Mouse (Mus musculus) cerebellum, adult (tissue): Measurements from ENCODE around the gene Slc8a2.

Experiments used
- ATAC-seq: cut with Nextera tagmentation; 2 replicates; pipeline ENCODE4 v1.9.2; 2017; ENCODE audit warnings: mild to moderate bottlenecking, moderate library complexity, mixed read lengths; ENCODE audit not compliant: insufficient number of reproducible peaks, low FRiP score, low TSS enrichment

The Slc8a2 gene

DNA sequence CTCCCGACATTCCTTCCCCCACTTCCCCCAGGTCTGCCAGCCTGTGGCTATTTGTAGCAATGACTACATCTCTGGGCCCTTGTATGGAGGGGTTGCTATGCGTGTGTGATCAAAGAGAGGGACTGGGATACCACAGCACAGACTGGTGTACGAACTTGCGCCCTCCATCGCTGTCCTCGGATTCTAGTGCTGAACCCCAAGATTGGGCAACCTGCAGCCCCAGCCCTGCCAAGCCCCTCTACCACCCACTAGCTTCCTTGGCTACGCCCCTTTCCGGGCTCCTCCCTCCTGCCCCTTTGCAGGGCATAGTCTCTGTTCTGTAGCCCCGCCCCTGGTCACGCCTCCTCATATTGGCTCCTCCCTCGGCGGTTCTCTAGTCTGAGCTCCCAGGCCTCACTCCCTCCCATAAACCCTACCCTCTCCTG, at the start of gene Slc8a2:
Gene Slc8a2 (plus strand): TSS at position 406 of the 425 bp plus-strand sequence.
- ATAC-seq = peak; percentile 73

DNA sequence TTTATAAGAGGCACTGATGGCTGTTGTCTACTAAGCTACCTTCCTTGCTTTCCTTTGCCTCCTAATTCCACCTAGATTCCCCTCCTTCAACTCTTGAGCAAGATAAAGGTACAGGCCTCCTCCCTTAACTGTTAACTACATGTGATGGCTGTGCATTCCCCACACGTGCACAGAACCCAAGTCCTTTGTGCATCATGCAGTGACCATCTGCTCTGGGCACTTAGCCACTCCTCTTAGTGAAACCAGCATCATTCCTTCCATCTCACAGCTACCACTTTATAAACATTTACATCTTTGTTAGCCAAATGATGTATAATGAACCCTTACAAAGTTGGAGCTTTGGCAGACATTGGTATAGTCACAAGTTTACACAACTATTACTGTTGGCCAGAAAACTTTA, 49.7 kb upstream of the Slc8a2 start:
- no peak for ATAC-seq

DNA sequence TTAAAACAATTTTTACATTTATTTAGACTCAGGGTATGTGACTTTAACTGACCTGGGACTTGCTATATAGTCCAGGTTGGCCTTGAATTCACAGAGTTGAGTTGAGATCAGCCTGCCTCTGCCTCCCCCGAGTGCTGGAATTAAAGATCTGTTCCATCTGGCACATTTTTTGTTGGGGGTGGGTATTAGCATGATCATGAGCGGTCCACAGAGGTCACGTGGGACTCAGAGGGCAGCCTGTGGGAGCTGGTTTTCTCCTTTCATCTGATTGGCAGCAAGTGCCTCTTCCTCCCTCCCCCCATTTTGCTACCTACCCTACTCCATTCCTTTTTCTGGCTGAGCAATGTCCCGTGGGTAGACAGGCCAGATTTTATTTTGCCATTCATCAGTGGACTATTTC, 49.0 kb upstream of the Slc8a2 start:
- ATAC-seq = no peak

DNA sequence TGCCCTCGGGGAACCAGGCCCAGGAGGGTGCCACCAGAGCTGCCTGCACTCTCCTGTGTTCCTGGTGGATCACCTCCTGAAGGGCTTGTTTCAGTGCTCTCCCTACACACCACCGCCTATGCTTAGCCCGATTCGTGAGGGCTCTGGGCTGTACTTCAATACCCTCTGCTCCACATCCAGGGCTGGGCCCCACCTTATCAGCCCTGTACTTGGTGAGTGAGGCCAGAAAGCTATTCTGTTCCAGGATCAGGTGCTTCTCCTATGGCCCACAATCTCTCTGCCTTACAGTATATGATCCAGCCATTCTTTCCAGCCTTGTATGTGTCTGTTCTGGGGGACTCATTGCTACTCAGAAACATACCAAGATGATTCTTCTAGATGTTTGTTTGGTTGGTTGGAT, 46.3 kb upstream of the Slc8a2 start:
- ATAC-seq = no peak

DNA sequence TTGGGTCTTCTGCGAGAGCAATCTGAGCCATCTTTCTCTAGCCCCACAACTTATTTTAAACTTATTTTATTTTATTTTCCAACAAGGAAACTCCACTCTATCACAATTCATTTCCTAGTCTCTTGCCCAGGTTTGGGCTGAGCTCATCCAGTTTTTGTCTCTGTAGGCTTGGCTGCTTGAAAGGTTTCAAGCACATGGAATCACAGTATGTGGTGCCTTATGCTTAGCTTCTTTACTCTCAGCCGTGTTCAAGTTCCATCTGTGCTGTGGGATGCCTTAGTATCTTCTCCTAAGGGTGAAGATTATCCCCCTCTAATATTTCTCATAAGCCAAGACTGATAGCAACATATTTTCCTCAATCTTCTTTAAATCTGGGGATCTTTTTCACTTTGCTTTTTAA, 42.0 kb upstream of the Slc8a2 start:
- peak; percentile 36; the same call in 1 of the 2 replicates for ATAC-seq

DNA sequence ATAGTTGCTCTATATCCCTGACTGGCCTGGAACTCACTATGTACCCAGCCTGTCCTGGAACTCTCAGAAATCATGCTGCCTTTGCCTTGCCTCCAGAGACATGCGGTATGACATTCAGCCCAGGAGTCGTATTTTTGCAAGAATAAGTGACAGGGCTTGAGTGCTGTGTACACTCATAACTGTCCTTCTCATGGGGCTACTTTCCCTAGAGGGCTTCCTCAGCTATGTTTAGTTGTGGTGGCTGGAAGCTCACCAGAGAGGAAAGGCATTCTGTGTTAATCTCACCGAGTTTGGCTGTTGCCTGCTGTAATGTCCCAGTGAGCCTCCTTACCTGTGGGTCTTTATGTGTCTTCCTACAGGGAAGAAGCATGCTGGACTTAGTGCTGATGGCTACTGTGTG, 35.0 kb upstream of the Slc8a2 start:
- no peak for ATAC-seq

DNA sequence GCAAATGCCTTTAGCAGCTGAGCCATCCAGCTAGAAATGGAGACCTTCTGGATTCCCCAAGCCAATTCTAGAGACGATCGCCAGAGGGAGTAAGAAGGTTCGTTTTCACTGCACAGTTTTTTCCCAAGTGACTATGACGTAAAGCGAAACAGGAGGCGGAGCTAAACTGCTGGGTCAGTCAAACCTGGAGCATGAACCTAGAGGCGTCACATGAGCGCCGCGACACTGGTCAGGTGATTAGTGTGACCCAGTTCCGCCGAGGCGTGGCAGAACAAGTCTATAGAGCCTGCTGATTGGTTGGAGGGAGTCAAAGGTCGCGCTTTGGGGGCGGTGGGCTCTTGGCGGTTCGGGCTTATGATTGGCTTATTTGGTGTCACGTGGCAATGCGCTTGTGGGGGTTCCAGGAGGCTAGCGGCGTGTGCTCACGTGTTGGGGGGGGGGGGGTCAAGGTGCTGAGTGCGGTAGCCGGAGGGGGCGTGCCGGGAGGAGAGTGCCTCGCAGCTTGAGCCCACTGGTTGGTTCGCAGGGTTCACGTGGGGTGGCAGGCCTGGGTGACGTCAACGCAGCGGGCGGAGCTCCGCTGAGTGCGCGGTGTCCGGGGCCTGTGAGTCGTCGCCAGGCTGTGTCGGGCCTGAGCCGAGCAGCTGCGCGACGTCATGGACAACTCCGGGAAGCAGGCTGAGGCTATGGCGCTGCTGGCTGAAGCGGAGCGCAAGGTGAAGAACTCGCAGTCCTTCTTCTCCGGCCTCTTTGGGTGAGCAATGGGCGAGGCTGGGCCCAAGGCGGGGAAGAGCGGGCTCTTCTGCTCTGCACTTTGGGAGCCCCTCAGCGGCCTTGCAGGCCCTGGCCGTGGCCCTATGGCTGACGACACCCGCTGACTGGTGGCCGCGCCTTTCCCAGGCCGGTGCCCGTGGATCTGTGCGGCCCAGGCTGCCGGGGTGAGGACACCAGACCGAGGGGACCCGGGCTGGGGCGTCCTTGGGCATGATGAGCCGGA, 31.3 kb upstream of the Slc8a2 start, which contains the start of gene Napa:
Gene Napa (plus strand): TSS at position 438 of the 997 bp plus-strand sequence.
- peak; percentile 91 for ATAC-seq

DNA sequence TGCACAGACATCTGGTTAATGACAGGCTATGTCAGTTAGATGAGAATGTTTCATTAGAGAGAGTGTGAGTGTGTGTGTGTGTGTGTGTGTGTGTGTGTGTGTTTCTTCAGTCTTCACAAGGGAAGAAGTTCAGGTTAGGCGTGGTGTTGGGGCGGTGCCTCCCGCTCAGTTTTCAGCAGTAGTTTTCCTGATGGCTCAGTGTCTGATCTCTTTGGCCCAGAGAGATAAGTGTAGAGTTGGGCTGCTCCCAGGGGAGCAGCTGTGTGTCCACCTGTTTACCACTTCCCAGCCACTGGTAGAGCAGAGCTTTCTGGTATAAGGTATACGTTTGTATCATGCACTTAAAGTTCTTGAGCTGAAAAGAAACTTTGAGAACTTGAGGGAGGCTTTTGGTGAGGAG, 29.7 kb upstream of the Slc8a2 start:
- ATAC-seq = no peak

DNA sequence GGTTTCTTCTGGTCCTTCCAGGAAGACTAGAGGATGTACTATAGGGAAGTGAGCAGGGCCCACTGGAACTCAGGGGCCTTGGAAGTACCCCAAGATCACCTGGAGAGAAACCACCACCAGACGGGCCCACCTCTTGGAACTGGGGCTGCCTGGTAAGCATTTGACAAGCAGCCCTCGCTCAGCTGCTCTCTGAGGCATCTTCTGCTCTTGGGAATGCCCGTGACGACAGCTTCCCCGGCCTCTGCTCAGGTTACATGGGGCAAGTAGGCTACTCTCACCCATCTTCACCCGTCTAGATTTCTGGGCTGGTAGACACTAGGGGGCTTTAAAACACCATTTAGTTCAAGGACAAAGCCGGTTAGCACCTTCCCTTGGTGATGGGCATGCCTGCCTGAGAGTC, 28.5 kb upstream of the Slc8a2 start:
- no peak for ATAC-seq

DNA sequence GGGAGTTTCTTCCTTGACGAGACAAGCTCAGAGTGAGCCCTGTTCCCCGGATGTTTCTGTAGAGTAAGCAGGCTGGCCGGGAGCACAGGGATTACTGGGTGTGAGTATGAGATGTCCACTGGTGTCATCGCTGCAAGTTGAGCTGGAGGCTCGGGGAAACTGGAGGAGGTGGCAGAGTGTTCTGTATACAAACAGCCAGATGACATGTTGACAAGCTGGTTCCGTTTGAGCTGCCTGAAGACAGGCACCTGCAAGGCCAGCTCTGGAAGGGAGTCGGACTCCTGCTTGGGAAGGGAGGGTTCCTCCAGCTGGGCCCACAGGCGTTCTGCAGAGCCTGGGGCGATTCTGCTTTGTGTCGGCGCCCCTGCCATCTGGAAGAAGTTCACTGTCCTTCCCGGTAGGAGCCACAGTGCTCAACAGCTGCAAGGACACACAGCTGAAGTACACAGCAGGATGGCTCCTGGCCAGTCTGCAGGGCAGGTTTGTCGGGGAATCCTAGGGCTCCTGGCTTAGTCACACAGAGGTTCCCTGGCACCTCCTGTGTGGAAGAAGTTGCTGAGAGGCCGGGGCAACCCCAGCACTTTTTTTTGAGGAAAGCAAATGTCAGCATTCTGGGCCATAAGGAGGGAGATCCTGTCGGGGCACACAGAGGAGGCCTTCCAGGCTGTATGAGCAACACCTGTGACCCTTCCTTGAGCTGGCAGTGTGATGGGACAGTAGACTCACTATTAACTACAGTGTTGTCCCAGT, 27.7 kb upstream of the Slc8a2 start:
- no peak for ATAC-seq

DNA sequence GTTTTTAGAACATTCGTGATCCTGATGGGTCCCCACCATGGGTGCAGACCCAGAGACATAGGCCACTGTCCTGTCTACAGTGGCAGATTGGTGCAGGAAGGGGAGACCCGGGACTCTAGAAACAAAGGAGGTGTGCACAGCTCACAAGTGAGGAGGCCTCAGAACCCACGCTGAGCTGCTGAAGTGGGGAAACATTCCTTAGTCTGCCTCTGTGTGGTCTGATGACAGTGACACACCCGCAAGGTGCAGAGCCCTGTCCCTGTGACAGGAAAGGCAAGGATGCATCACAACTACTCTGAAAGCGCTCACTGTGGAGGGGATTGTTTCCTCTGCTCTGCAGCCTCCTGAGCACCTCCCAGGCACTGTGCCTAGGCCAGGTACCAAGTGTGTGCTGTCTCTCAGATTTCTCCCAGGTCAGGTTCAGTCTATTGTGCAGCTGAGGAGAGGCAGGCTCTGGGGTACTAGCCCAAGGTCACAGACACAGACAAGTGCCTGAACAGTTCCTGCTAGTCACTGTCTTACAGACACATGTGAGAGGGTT, 26.9 kb upstream of the Slc8a2 start:
- ATAC-seq = no peak

DNA sequence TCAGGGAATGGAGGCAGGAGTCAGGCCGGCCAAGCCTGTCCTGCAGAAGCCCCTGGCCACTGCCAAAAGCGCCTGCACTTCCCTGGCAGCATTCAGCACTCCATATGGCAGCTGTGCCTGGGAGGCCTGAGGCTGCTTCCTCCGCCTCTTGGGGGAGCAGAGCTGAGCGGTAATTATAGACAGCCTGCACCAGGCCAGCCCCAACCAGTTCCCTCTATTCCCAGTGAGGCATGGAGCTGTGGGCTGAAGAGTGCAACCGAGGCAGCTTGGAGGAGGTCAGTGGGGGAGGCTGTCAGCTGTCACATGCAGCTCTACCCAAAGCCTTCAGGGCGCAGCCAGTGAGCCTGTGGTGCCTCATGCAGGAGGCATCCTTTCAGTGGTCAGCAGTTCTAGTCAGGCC, 25.9 kb upstream of the Slc8a2 start:
- peak; percentile 88 for ATAC-seq

DNA sequence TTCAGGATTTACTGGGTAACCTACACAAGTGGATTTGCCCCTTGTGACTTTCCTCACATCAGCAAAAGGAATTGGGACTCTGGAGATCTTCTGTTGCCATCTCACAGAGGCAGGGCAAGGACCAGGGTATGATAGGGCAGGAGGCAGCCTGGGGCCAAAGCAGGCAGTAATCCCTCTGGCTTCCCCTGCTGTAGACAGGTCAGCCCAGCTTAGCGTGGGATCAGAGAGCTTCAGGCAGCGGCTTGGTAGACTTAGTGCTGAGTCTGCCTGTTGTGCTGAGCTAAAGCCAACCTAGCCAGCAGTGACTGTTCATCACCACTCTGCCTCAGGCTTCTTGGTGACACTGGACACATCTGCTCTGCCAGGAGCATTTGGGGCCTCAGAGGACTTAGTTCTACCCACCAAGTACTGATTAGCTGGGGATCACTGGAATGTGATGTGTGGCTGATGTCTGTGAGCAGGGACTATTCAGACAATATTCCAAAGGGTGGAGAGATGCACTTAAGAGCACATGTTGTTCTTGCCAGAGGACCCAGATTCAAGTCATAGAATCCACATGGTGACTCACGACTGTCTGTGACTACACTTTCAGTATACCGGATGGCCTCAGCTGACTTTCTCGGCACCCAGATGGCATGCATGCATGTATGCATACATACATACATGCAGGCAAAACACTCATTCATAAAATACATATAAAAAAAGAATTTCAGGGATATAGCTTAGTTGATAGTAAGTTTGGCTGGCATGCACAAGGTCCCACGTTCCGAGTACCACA, 24.8 kb upstream of the Slc8a2 start:
- no peak for ATAC-seq

DNA sequence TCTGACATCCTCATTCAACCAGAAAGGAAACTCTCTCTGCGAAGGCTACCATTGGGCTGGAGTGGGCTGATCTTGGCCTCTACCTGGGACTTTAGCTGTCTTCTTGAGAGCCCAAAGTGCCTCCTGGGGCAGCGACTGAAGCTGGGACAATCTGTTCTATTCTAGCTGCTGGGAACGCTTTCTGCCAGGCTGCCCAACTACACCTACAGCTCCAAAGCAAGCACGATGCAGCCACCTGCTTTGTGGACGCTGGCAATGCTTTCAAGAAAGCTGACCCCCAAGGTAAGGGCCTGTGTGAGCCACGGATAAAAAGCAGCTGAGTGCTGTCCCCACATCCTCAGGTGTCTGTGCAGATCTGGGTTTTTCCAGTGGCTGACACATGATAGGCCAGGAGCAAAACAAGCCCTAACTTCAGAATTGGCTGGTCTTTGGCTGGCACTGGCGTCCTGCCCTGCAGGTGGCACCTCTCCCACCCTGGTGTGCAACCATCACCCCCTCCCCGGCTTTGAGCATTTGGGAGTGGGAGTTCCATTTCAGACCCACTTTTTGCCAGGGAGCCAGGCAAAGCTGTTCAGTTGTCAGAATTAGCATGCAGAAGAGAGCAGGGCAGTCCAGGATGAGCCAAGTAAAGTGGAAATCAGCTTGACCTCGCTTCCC, 20.6 kb upstream of the Slc8a2 start:
- ATAC-seq = no peak

DNA sequence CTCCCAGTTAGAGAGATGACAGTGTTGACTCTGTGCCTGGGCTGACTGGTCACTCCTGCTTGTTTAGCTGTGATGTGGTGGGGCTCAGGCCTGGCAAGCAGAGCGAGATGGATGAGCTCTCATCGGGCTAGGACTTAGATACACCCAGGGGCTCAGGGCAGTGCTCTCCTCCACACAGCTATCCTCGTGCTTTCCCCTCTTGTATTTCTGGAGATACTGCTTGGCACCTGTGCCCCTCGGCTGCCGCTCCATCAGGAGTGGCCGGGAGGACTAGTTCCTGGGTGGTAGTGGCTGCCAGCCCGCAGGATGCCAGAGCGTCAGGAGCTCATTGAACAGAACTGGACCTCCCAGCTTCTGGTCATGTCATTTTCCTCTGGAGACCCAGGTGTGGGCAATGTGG, 19.5 kb upstream of the Slc8a2 start:
- no peak for ATAC-seq

DNA sequence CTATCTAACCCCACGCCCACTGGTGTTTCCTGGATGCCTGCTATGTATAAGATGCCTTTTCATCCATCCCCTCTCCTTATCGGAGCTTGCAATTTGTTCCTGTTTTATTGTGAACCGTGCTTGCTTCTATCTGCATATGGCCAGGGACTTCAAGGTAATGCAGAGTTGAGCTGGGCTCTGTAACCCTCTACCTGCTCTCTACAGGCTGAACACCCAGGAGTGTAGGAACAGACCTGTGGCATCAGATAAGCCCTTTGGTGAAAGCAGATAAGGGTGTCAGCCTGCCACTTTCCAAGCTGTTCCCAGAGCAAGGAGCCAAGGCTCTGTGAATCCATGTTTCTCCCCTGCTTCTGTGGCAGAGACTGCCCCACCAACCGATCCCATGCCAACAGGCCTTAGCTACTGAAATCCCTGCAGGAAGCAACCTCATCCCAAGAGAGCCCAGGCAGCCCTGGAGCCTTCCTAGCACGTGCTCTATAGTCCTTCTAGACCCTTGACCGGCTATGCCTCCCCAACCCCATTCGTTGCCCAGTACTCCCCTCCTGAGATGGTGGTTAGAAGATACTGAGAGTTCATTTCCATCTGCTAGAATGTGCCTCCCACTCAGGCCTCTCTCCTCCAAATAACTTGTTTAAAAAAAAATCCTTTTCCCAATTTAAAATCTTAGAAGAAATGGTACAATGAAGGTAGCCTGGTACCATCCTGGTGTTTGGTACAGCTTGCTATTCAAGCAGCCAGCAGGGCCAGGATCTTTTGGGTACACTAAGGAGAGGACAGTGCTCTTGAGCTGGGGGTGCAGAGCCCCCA, 18.1 kb upstream of the Slc8a2 start:
- no peak for ATAC-seq

DNA sequence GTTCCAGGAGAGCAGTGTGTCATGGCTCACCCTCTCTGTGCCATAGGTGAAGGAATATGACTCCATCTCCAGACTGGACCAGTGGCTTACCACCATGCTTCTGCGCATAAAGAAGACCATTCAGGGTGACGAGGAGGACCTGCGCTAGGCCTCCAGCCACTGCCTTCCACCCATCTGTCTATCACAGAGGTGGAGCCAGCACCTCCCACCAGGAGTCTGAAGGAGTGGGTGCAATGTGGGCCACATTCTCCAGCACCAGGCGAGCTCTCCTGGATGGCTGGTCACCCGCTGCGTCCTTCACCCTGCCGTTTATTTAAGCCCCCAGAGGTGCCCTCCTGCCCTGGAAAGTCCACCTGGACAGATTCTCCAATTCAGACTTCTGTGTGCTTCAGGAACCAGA, 13.2 kb upstream of the Slc8a2 start:
- ATAC-seq = no peak

DNA sequence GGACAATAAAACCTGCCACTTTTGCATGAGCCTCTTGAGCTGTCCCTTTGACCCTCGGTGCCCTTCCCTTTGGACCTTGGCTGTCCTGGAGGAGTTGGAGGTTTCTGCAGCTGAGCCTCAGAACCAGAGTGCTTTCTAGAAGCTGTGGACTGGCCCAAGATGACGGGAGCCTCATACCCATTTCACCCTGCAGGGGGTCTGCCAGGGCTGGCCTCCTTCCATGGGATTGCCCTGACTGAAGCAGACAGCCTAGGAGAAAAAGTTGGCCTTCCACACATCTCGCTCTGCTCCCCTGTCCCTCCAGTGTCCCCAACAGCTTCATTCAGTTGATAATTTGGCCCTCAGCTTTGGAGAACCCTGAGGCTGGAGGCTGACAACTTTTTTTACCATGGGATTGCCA, 12.5 kb upstream of the Slc8a2 start:
- no peak for ATAC-seq
